Mouse (Mus musculus): ENCODE results near the gene Trpc4ap.

DNA sequence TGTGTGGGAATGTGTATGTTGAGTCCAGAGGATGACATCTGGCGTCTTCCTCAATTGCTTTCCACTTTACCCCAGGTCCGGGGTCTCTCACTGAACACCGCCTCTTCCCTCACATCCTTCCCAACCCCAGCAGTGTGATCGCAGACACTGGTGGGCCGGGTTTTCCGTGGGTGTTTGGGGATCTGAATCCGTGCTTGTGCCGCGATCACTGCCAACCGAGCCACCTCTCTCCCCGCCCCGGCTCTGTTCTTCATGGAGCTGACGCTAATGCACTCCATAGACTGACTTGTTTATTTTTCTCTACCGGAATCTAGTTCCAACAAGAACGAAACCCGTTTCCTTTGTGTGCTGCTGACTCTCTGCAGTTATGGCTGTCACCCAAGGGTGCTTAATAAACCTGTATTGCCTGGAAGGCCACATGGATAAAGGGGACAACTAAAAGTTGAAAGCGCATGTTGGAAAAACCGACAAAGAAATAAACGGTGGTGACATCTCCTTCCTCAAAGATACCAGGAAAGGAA lies 9.3 kb upstream of the Trpc4ap start:
- TF ChIP-seq CTCF (IDR thresholded peaks at IDR 0.05; ENCODE audit: borderline replicate concordance, insufficient read depth, low read depth, low read length): no peak
- no peak for TF ChIP-seq POLR2A (IDR thresholded peaks at IDR 0.05; ENCODE audit: borderline replicate concordance, insufficient read depth, low read length)
